Mouse (Mus musculus) stomach, postnatal 0 days (tissue): ENCODE data around the gene Arsa. TPM values are rescaled to one million over a fixed set of nuclear protein-coding genes. Genes with fewer than 3 reads are reported as not detected.

ENCODE experiments used
- ATAC-seq: fragments of 200-750 bp; cut with Nextera tagmentation; 2 replicates; pipeline ENCODE4 v1.8.0; 2017; ENCODE audit not compliant: low FRiP score, low TSS enrichment
- DNase-seq: peaks from one replicate; pipeline ENCODE4 v3.0.0-alpha.2; 2016; ENCODE audit warnings: low spot score
- H3K27ac ChIP-seq: fragments of 300-500 bp; sonication (generic); replicated peaks from 2 replicates; pipeline ENCODE4 v1.5.1; 2014; ENCODE audit warnings: mild to moderate bottlenecking, control low read depth
- H3K27me3 ChIP-seq: fragments of 300-500 bp; sonication (generic); 2 replicates; pipeline ENCODE4 v1.6.1; 2014; ENCODE audit warnings: low read length; ENCODE audit not compliant: control insufficient read depth, insufficient read depth
- H3K36me3 ChIP-seq: fragments of 300-500 bp; sonication (generic); 2 replicates; pipeline ENCODE4 v1.6.1; 2014; ENCODE audit warnings: low read length, mixed read lengths; ENCODE audit not compliant: control insufficient read depth, insufficient read depth
- H3K4me1 ChIP-seq: fragments of 300-500 bp; sonication (generic); replicated peaks from 2 replicates; pipeline ENCODE4 v1.6.1; 2014; ENCODE audit warnings: antibody characterized with exemption; ENCODE audit not compliant: control insufficient read depth, insufficient read depth
- H3K4me2 ChIP-seq: fragments of 300-500 bp; sonication (generic); replicated peaks from 2 replicates; pipeline ENCODE4 v1.6.1; 2014; ENCODE audit warnings: low read depth, mild to moderate bottlenecking, control low read depth, moderate library complexity
- H3K4me3 ChIP-seq: fragments of 300-500 bp; sonication (generic); 2 replicates; pipeline ENCODE4 v1.5.1; 2014; ENCODE audit warnings: low read depth, low read length, control low read depth
- H3K9ac ChIP-seq: fragments of 300-500 bp; sonication (generic); 2 replicates; pipeline ENCODE4 v1.6.1; 2014; ENCODE audit warnings: mild to moderate bottlenecking, low read length, control low read depth, mixed read lengths
- H3K9me3 ChIP-seq: fragments of 300-500 bp; sonication (generic); 2 replicates; pipeline ENCODE4 v1.6.1; 2016; ENCODE audit warnings: low read length; ENCODE audit not compliant: control insufficient read depth
- CTCF ChIP-seq: IDR thresholded peaks from 2 replicates; pipeline ENCODE4 v1.5.1; 2016; ENCODE audit warnings: antibody characterized with exemption, low read depth, mild to moderate bottlenecking, moderate library complexity
- EP300 ChIP-seq: optimal IDR thresholded peaks from 2 replicates; pipeline ENCODE3; 2016; ENCODE audit warnings: antibody characterized with exemption
- WGBS: fragments of 180-500 bp; shearing (Covaris S2); extraction: QIAGEN DNeasy Blood & Tissue Kit; methylation state at CpG from one replicate; pipeline ENCODE4 v1.1.7; 2014; 5-methylcytosine and 5-hydroxymethylcytosine counted together
- polyA plus RNA-seq: library from polyadenylated mRNA; unstranded; fragments of >200 nt; fragmentation: Nextera tagmentation; extraction: Ambion mirVana; gene quantifications from 2 replicates; pipeline ENCODE4 v1.2.1, GENCODE M21; 2015

Arsa gene
- polyA plus RNA-seq, 1 experiment from 2014 or later = 10.3 TPM

DNA sequence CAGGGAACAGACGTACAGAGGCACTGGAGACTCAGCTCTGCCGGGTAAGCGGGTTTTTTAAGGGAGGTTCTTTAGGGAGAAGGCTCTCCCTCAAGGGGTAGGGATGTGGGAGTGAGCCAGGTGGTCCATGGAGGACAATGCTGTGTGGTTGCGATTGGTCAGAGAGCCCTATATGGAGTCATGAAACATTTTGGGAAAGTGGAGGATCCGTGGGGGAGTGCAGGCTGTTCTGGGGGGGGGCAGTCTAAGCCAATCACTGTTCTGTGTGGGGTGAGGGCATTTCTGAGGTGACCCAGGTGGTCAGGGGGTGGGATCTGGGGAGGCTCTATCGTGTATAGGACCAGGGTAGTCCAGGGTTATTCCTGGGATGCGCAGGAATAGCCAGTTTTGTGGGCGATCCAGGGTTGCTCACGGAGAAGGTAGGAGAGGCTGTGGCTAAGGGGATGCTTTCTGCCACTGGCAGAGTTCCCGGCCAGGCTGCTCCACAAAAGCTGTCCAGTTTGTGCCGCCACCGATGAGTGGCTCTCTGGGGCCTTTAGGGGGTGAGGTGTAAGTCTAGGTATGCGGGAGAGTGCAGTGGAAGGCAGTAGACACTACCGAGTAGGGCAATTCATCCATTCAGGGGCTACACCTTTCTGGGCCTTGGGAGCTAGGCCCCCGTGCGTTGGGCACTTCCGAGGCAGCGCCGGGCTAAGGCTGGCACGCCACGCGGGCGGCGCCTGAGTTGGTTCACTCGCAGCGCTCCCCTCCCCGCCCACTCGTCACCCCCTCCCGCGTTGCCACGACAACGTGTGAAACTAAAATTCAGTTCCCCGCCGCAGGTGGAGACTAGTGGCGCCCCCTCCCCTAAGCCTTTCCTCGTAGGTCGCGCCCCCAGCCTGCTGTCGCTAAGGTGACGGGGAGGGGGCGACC is 21.1 kb upstream of the Arsa start:
- H3K9me3 ChIP-seq = no peaks in the 10 kb centered on the region
- no peaks in the 10 kb centered on the region; the same call in 1 of the 2 replicates for H3K27me3 ChIP-seq
- no peaks in the 10 kb centered on the region for H3K4me1 ChIP-seq
- WGBS = 7% methylated on average over 26 of the region's 41 CpGs
- no peak for DNase-seq
- peak overlapping the region; percentile 94 for H3K4me2 ChIP-seq
- no peak for TF ChIP-seq EP300
- TF ChIP-seq CTCF = no peak
- peak overlapping the region; percentile 63 for H3K27ac ChIP-seq
- H3K4me3 ChIP-seq = peak overlapping the region; percentile 67
- H3K9ac ChIP-seq = peak overlapping the region; percentile 60
- ATAC-seq = no peak; the same call in 1 of the 2 replicates
- no peaks in the 10 kb centered on the region for H3K36me3 ChIP-seq

DNA sequence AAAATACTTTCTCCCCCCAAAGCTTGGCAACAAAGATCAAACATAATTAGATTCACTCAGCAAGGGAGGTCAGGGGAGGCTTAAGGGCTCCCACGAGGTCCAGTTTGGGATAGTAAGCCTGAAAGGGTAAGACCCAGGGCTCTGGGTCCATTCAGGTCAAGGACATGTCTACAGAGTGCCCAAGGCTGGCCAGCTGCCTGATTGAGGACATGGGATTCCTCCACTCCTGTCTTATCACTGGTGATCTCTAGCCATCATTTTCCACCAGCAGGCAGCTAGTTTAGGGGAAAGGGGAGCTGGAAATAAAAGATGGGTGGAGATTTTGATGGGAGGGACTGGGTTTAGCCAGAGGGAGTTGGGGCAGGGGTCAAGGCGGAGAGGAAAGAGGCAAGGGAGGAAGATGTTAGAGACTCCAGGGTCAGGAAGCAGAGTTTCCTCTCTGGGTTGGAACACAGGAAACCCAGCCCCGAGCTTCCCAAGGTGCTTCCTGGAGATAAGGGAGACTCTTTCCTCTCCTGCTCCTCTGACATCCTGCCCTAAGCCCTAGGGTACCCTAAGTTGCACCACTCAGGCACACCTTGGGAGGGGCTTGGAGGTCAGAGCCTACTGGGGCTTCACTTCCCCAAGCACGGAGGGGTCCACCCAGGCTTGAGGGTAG is 20.3 kb upstream of the Arsa start:
- Histone ChIP-seq H3K36me3 (no peaks in the 10 kb centered on the region), H3K4me2 (no peak overlapping the region), H3K27me3 (no peaks in the 10 kb centered on the region; the same call in 1 of the 2 replicates), H3K9ac (no peak overlapping the region), H3K4me3 (0 out of 2 replicates have a peak overlapping the region, but pooled peaks have one; percentile 67), H3K9me3 (no peaks in the 10 kb centered on the region), H3K27ac (no peak overlapping the region; the same call in 1 of the 2 replicates), H3K4me1 (no peaks in the 10 kb centered on the region)
- TF ChIP-seq EP300 (no peak), CTCF (no peak)
- 39% methylated on average over 4 of the region's 4 CpGs for WGBS
- no peak for DNase-seq
- peak; percentile 42; the same call in 1 of the 2 replicates for ATAC-seq

DNA sequence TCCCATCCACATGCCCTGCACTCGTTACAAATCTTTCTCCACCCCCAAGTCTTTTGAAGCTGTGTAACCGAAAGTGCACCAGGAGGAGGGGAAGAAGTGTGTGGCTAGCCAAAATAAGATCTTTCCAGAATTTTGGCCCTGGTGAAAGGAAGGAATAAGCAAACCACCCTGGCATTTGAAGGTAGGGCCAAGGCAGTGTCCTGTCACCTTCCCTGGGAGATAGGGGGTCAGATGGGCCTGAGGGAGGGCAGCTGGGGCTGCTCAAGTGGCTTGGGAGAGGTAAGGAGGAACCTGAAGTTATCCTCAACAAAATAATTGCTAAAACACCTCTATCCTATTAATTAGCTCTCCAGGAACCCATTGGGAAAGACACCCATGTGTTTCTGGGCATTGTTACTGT is 19.6 kb upstream of the Arsa start:
- DNase-seq (no peak), ATAC-seq (no peak)
- no peaks in the 10 kb centered on the region for H3K9me3 ChIP-seq
- H3K27ac ChIP-seq = no peak overlapping the region
- H3K4me2 ChIP-seq = no peak overlapping the region
- H3K27me3 ChIP-seq = no peaks in the 10 kb centered on the region; the same call in 1 of the 2 replicates
- no peak overlapping the region for H3K4me3 ChIP-seq
- no peak overlapping the region for H3K9ac ChIP-seq
- 46% methylated on average over 2 of the region's 2 CpGs for whole genome bisulfite sequencing
- H3K36me3 ChIP-seq = no peaks in the 10 kb centered on the region
- TF ChIP-seq EP300 = no peak
- TF ChIP-seq CTCF = no peak
- no peaks in the 10 kb centered on the region for H3K4me1 ChIP-seq

DNA sequence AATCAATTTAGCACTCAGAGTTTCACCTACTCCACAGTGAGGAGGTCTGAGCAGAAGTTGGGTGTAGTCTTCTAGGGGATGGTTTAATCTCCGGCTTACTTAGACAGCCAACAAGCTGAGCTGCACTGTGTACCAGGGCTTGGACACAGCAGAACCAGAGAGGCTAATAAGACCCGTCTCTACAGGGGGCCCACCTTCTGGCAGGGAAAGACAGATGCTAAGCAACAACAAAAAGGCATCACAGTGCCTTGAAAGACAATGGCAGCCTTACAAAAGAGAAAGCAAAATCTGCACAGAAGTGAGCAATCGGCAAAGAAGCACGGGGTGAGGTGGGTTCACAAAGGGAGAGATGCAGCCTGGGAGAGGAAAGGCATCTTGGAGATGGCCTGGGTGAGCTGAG is 18.9 kb upstream of the Arsa start:
- Histone ChIP-seq H3K27me3 (no peaks in the 10 kb centered on the region; the same call in 1 of the 2 replicates), H3K27ac (no peak overlapping the region), H3K9me3 (no peaks in the 10 kb centered on the region), H3K36me3 (no peaks in the 10 kb centered on the region), H3K4me1 (no peaks in the 10 kb centered on the region), H3K9ac (no peak overlapping the region), H3K4me2 (no peak overlapping the region), H3K4me3 (no peak overlapping the region)
- ATAC-seq (no peak), DNase-seq (no peak)
- TF ChIP-seq CTCF = no peak
- no peak for TF ChIP-seq EP300
- 60% methylated on average over 4 of the region's 4 CpGs for whole genome bisulfite sequencing

DNA sequence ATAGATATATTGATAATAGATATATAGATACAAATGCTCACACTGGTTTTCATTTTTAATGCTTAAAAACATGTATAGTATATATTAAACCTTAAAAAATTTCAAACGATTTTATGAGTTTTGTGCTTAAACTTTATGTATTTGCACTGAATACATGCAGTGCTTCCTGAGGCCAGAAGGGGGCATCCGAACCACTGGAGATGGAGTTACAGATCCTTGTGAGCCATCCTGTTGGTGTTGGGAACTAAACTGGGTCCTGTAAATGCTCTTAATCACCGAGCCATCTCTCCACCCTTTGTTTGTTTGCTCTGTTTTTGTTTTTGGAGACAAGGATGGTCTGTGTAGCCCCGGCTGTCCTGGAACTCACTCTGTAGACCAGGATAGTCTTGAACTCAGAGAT is 17.7 kb upstream of the Arsa start:
- H3K9me3 ChIP-seq = no peaks in the 10 kb centered on the region
- H3K27ac ChIP-seq = no peak overlapping the region
- TF ChIP-seq EP300 (no peak), CTCF (peak; percentile 57)
- ATAC-seq = no peak
- no peak overlapping the region for H3K4me2 ChIP-seq
- H3K4me1 ChIP-seq = no peaks in the 10 kb centered on the region
- WGBS = 74% methylated on average over 4 of the region's 4 CpGs
- no peak overlapping the region for H3K9ac ChIP-seq
- no peaks in the 10 kb centered on the region for H3K36me3 ChIP-seq
- H3K4me3 ChIP-seq = no peak overlapping the region
- H3K27me3 ChIP-seq = no peaks in the 10 kb centered on the region
- DNase-seq = no peak
